In genomic region chr6:113001719-113002118, GRCm38 (mm10) we compare ENCODE assay signal across 14 mouse cellular contexts. TPM values are rescaled to one million over a fixed set of nuclear protein-coding genes. Genes with fewer than 3 reads are reported as not detected.
DNase-seq lines count a peak whose midpoint lies in the region; ATAC-seq and TF ChIP-seq lines count a peak whose summit lies in the region.
"Had no signal": no experiment of that assay in that cellular context is flagged by ENCODE, and none has a peak within 500 bp of the region (broad histone marks: within the 10 kb centered on the region; RNA-seq: fewer than 3 reads in every experiment).

No protein-coding gene starts in this region.

- peaks cover 16% of the 10 kb centered on the region for H3K4me1 ChIP-seq in midbrain, embryonic 10.5 days
- 0 out of 2 replicates have a peak, but pooled peaks cover 5% of the 10 kb centered on the region for H3K4me1 ChIP-seq in midbrain, postnatal 0 days (ENCODE audit: insufficient read depth, low read length)
- H3K4me1 ChIP-seq in stomach, postnatal 0 days (replicated peaks; ENCODE audit: control insufficient read depth, insufficient read depth), result 0 out of 2 replicates have a peak, but pooled peaks cover 3% of the 10 kb centered on the region
- H3K4me1 ChIP-seq: embryonic facial prominence, embryonic 12.5 days; heart, embryonic 10.5 days; limb, embryonic 13.5 days; lung, embryonic 15.5 days had no signal

- no peaks in the 10 kb centered on the region for H3K9me3 ChIP-seq in midbrain, embryonic 10.5 days (replicated peaks)
- no peaks in the 10 kb centered on the region for H3K9me3 ChIP-seq in midbrain, postnatal 0 days (ENCODE audit: low read length)
- H3K9me3 ChIP-seq in stomach, postnatal 0 days (ENCODE audit: control insufficient read depth, low read length), result no peaks in the 10 kb centered on the region
- H3K9me3 ChIP-seq: embryonic facial prominence, embryonic 12.5 days; heart, embryonic 10.5 days; limb, embryonic 13.5 days; lung, embryonic 15.5 days had no signal

- no peak overlapping the region for H3K9ac ChIP-seq in midbrain, postnatal 0 days (replicated peaks; ENCODE audit: low read length, poor library complexity, severe bottlenecking)
- no peak overlapping the region for H3K9ac ChIP-seq in stomach, postnatal 0 days (ENCODE audit: low read length)
- H3K9ac ChIP-seq: embryonic facial prominence, embryonic 12.5 days; limb, embryonic 13.5 days; lung, embryonic 15.5 days had no signal

- TF ChIP-seq EP300 in stomach, postnatal 0 days (optimal IDR thresholded peaks at IDR 0.05), result no peak

- H3K4me2 ChIP-seq in midbrain, postnatal 0 days (ENCODE audit: low read depth, low read length, poor library complexity, severe bottlenecking), result no peak overlapping the region
- H3K4me2 ChIP-seq in stomach, postnatal 0 days (replicated peaks; ENCODE audit: low read depth), result no peak overlapping the region
- H3K4me2 ChIP-seq: embryonic facial prominence, embryonic 12.5 days; limb, embryonic 13.5 days; lung, embryonic 15.5 days had no signal

- no peak overlapping the region for H3K4me3 ChIP-seq in midbrain, embryonic 10.5 days
- no peak overlapping the region for H3K4me3 ChIP-seq in midbrain, postnatal 0 days (ENCODE audit: low read depth, low read length)
- H3K4me3 ChIP-seq in stomach, postnatal 0 days (ENCODE audit: low read depth, low read length), result no peak overlapping the region
- H3K4me3 ChIP-seq: embryonic facial prominence, embryonic 12.5 days; heart, embryonic 10.5 days; limb, embryonic 13.5 days; lung, embryonic 15.5 days had no signal

- no peak for TF ChIP-seq CTCF in midbrain, postnatal 0 days (IDR thresholded peaks at IDR 0.05)
- TF ChIP-seq CTCF in stomach, postnatal 0 days (IDR thresholded peaks at IDR 0.05; ENCODE audit: low read depth), result no peak

- WGBS in midbrain, embryonic 10.5 days, result 81% methylated on average over 12 of the region's 12 CpGs
- WGBS in midbrain, postnatal 0 days, result 77% methylated on average over 12 of the region's 12 CpGs
- 65% methylated on average over 12 of the region's 12 CpGs for WGBS in stomach, postnatal 0 days

- DNase-seq in kidney, adult 18-20 months, result peak; percentile 8
- no peak for DNase-seq in kidney, postnatal 14 days
- DNase-seq in midbrain, embryonic 10.5 days (ENCODE audit: low spot score), result no peak
- no peak for DNase-seq in midbrain, postnatal 0 days (ENCODE audit: low spot score)
- peak; percentile 58 for DNase-seq in MEL-GATA-1-ER (ENCODE audit: extremely low read depth, low read depth)
- no peak for DNase-seq in stomach, postnatal 0 days (ENCODE audit: low spot score)
- DNase-seq: cerebellum, adult 9-11 months; layer of hippocampus, postnatal 36 days; right cerebral cortex, postnatal 14 days had no signal

- no peak for ATAC-seq in midbrain, postnatal 0 days (ENCODE audit: low FRiP score)
- peak; percentile 10; the same call in 1 of the 2 replicates for ATAC-seq in stomach, postnatal 0 days (ENCODE audit: low FRiP score, low TSS enrichment)
- ATAC-seq in erythroid progenitor cell, adult 5-6 weeks (replicated peaks; ENCODE audit: low FRiP score, poor library complexity, severe bottlenecking), result no peak

- H3K27me3 ChIP-seq in midbrain, embryonic 10.5 days (ENCODE audit: low read depth, poor library complexity, severe bottlenecking), result no peaks in the 10 kb centered on the region
- H3K27me3 ChIP-seq in midbrain, postnatal 0 days (ENCODE audit: insufficient read depth, low read length), result no peaks in the 10 kb centered on the region
- H3K27me3 ChIP-seq in stomach, postnatal 0 days (ENCODE audit: control insufficient read depth, insufficient read depth, low read length), result no peaks in the 10 kb centered on the region; the same call in 1 of the 2 replicates
- H3K27me3 ChIP-seq: limb, embryonic 13.5 days; lung, embryonic 15.5 days had no signal

- H3K27ac ChIP-seq in midbrain, embryonic 10.5 days (replicated peaks), result peak overlapping the region; percentile 62
- no peak overlapping the region for H3K27ac ChIP-seq in midbrain, postnatal 0 days (ENCODE audit: low read depth, low read length)
- no peak overlapping the region for H3K27ac ChIP-seq in stomach, postnatal 0 days (replicated peaks)
- H3K27ac ChIP-seq: embryonic facial prominence, embryonic 12.5 days; heart, embryonic 10.5 days; limb, embryonic 13.5 days; lung, embryonic 15.5 days had no signal

- H3K36me3 ChIP-seq in midbrain, embryonic 10.5 days, result no peaks in the 10 kb centered on the region
- H3K36me3 ChIP-seq in midbrain, postnatal 0 days (ENCODE audit: insufficient read depth, low read length), result no peaks in the 10 kb centered on the region
- H3K36me3 ChIP-seq in stomach, postnatal 0 days (ENCODE audit: control insufficient read depth, insufficient read depth, low read length), result no peaks in the 10 kb centered on the region
- H3K36me3 ChIP-seq: embryonic facial prominence, embryonic 12.5 days; heart, embryonic 10.5 days; limb, embryonic 13.5 days; lung, embryonic 15.5 days had no signal

RNA-seq across cellular contexts. Expression of gene Thumpd3, which starts 44.3 kb away (rescaled TPM):
- 73.2 and 74.9 TPM in 2 replicates for polyA plus RNA-seq in midbrain, embryonic 10.5 days (2016; fragmentation: Nextera tagmentation; extraction: Ambion mirVana)
- total RNA-seq in midbrain, postnatal 0 days (2014; rRNA removed), result 33.7 and 49.2 TPM in 2 replicates
- 38.3 and 40.5 TPM in 2 replicates for polyA plus RNA-seq in midbrain, postnatal 0 days (2015; fragmentation: Nextera tagmentation; extraction: Ambion mirVana)
- polyA plus RNA-seq in stomach, postnatal 0 days (2015; fragmentation: Nextera tagmentation; extraction: Ambion mirVana), result 33.6 and 34.0 TPM in 2 replicates
- total RNA-seq in erythroid progenitor cell, adult 5-6 weeks (2015; ENCODE audit: low replicate concordance), result 31.4 and 43.2 TPM in 2 replicates
- total RNA-seq in erythroid progenitor cell, adult 5-6 weeks (2017; ENCODE audit: low replicate concordance), result 21.4 and 32.3 TPM in 2 replicates

RNA-seq across cellular contexts. Expression of gene Srgap3, which starts 54.7 kb away (rescaled TPM):
- polyA plus RNA-seq in midbrain, embryonic 10.5 days (2016; fragmentation: Nextera tagmentation; extraction: Ambion mirVana), result 30.9 and 44.7 TPM in 2 replicates
- 58.6 and 77.6 TPM in 2 replicates for total RNA-seq in midbrain, postnatal 0 days (2014; rRNA removed)
- polyA plus RNA-seq in midbrain, postnatal 0 days (2015; fragmentation: Nextera tagmentation; extraction: Ambion mirVana), result 20.9 and 29.8 TPM in 2 replicates
- polyA plus RNA-seq in stomach, postnatal 0 days (2015; fragmentation: Nextera tagmentation; extraction: Ambion mirVana), result 1.5 and 1.6 TPM in 2 replicates
- total RNA-seq in erythroid progenitor cell, adult 5-6 weeks (2015; ENCODE audit: low replicate concordance), result 0.42 and 1.4 TPM in 2 replicates
- total RNA-seq in erythroid progenitor cell, adult 5-6 weeks (2017; ENCODE audit: low replicate concordance), result 0.08 TPM in 1 of 2 replicates, not detected in the other

Comparison
In these comparisons a context has a peak if more than half of its experiments do, and no peak if none do; other contexts are left out.
1. DNase-seq: peak in kidney, adult 18-20 months (single experiment) and MEL-GATA-1-ER (single experiment); none in kidney, postnatal 14 days (single experiment), midbrain, embryonic 10.5 days (single experiment), midbrain, postnatal 0 days (single experiment) and stomach, postnatal 0 days (single experiment).